Mouse (Mus musculus) retina, postnatal 7 days (tissue): ENCODE results near the gene Ccdc142.

Experiments
- DNase-seq: peaks from one replicate; pipeline ENCODE4 v3.0.0-alpha.2; 2012; ENCODE audit warnings: low read depth, low spot score

The Ccdc142 gene

GRCm38 (mm10) chr6:83084477-83084876 is 16.9 kb upstream of the Ccdc142 start:
- DNase-seq: no peak

DNA sequence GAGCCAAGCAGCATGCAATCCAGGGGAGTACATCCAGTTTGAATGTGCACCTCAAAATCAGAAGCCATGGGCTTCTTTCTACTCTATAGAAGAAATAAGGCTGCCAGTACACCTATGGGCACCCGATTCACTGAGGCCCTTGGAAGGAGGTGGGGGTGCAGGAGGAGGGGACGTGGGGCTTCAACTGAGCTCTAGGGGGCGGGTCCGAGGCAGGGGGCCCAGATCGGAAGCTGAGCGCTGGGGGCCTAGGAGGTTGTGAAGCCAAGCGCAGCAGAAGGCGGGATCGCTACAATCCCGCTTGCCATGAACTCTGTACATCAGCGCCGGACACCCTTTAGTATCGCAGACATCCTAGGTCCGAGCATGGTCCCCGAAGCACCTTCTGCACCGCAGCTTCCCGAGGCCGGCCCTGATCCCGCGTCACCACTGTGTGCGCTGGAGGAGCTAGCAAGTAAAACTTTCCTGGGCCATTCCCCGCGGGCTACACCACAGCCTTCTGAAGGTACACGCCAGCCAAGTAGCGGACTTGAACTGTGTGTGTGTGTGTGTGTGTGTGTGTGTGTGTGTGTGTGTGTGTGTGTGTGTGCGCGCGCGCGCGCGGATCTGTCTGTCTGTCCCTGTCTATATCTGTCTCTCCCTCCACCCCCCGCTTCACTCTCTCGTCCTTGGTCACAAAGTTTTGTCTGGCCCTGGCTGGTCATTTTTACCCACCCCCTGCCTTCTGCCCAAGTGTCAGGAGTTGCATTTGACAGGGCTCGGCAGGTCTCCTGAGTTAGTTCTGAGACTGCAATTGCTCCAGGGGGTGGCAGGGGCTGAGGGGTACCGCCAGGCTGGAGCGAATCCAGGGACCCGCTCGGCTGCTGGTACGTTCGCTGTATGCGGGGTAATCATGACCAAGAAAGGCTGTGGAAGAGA is 15.0 kb upstream of the Ccdc142 start, which contains the start of gene Lbx2:
Lbx2 (plus strand) TSS at position 247 of the 915 bp plus-strand sequence.
- DNase-seq: no peak

DNA sequence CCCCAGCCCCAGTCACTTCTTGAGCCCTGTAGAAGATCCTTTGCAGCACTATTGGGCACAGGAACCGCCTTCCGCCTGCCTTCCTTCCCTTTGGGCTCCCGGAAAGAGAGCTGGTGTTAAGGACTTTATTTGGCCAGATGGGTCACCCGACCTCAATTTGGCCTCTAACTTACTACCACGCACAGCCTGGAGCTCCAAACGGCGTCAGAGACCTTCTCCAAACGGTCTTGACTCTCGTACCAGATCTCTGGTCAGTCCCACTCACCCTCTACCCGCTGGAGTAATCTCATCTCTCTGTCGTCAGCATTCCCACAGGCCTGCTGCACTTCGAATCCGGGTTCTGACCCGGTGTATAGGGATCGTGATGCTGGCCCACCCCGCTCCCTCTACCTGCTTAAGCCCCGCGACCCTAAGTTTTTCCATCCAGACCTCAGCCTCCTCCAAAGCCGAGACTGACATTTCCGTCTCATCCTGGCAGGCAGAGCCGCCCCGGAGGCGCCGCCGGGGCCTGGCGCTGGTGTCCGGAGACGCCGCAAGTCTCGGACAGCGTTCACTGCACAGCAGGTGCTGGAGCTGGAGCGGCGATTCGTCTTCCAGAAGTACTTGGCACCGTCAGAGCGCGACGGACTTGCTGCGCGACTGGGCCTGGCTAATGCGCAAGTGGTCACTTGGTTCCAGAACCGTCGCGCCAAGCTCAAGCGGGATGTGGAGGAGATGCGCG is 14.0 kb upstream of the Ccdc142 start:
- DNase-seq: no peak

- no peak for DNase-seq
These were observed 13.5 kb upstream of the Ccdc142 start for GRCm38 (mm10) chr6:83087926-83088260.

- DNase-seq: no peak
These were observed 8.8 kb upstream of the Ccdc142 start for GRCm38 (mm10) chr6:83092416-83093127.

- no peak for DNase-seq
These were observed 5.4 kb upstream of the Ccdc142 start for GRCm38 (mm10) chr6:83095968-83096367.

DNA sequence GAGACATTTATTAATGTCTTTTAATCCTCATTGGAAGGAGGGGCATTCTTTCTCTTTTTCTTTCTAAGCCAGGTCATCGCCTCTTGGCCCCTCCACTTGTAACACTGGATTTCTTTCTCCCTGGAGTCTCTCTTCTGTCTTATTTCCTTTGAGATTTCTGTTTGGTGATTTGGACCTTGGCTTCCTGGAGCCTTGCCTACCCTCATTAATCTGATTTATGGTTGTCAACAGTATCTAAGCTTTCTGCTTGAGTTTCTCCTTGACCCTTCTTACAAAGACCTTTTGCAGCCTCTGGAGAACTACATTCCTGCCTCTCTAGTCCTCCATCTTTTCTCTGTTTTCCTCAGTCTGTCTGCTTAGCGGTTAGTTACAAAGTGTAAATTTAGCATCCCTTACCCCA is 3.0 kb upstream of the Ccdc142 start:
- no peak for DNase-seq

DNA sequence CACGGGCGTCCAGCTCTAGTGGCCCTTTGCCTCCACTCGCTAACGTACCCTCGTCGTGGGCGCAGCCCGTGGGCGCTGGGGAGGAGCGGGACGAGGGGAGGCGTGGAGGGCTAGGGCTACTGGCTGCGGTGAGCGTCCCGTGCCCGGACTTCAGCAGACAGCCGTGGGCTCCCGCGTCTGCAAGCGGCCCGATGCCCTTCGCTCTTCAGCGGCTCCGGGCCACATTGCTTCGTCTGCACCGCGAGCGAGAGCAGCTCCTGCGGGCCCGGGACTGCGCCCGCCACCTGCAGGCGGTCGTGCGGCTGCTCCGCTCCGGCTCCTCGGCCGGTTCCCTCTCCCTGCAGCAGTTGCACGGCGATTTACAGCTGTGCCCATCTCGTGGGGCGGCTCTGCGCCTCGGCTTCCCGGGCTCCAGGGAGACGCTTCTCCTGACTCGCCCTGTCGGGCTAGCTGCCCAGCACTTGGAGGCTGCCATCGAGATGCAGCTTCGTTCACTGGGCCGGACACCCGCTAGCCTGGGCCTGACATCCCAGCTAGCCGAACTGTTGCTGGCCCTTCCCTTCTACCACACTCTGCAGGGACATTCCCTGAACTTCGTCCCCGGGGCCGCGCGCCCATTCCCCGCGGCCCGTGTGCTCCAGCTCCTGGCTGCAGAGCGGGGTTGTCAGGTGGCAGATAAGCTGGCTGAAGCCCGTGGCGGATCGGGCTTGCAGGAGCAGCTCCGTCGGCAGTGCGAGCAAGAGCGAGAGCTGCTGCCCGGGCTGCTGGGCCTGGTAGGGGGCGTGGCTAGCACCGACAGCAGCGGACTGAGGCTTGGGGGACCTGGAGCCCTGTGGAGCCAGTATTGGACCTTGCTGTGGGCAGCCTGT is 521 bp downstream of the Ccdc142 start:
- DNase-seq: peak; percentile 52

GRCm38 (mm10) chr6:83103130-83103650 is 1.8 kb downstream of the Ccdc142 start:
- no peak for DNase-seq

- no peak for DNase-seq
These were observed 2.8 kb downstream of the Ccdc142 start for GRCm38 (mm10) chr6:83104158-83104557.

DNA sequence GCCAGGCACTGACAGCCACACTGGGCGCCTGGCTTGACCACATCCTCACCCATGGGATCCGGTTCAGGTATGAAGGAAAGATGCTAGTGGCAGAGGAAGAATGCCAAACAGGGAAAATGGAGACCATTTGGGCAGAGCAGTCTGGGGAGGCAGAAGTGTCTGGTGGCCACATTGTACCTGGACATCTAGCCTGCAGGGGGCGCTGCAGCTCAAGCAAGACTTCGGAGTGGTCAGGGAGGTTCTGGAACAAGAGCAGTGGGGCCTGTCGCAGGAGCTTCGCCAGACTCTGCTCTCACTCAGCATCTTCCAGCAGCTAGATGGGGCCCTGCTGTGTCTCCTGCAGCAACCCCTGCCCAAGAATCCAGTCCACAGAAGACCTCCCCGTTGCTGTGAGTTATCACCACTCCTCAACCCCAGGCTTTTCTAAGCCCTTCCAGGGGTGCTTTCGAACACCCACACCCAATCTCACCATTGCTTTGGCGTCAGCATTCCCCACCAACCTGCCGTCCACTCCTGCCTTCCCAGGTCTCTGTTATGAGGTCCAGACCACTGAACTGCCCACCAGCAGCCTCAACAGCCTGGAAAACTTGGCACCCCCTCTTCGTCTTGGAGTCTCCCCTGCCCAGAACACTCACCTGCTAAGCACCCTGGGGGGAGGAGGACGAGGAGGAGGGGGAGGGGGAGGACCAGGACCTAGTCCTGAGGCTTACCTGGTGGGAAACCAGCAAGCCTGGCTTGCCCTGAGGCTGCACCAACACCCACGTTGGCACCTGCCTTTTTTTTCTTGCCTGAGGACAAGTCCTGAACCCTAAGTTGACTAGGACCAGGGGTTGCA is 6.4 kb downstream of the Ccdc142 start:
- DNase-seq: peak; percentile 48

GRCm38 (mm10) chr6:83108762-83109668 is 7.6 kb downstream of the Ccdc142 start, which contains the start of gene Mrpl53:
Gene Mrpl53, plus strand, starts transcription at chr6:83109040.
- peak; percentile 70 for DNase-seq

- no peak for DNase-seq
These were observed 10.2 kb downstream of the Ccdc142 start for GRCm38 (mm10) chr6:83111510-83112136.

GRCm38 (mm10) chr6:83115011-83115671 is 13.7 kb downstream of the Ccdc142 start, which contains the start of gene Mogs:
Gene Mogs, plus strand, starts transcription at chr6:83115496.
- peak; percentile 85 for DNase-seq

GRCm38 (mm10) chr6:83115682-83116372 is 14.4 kb downstream of the Ccdc142 start:
- no peak for DNase-seq

DNA sequence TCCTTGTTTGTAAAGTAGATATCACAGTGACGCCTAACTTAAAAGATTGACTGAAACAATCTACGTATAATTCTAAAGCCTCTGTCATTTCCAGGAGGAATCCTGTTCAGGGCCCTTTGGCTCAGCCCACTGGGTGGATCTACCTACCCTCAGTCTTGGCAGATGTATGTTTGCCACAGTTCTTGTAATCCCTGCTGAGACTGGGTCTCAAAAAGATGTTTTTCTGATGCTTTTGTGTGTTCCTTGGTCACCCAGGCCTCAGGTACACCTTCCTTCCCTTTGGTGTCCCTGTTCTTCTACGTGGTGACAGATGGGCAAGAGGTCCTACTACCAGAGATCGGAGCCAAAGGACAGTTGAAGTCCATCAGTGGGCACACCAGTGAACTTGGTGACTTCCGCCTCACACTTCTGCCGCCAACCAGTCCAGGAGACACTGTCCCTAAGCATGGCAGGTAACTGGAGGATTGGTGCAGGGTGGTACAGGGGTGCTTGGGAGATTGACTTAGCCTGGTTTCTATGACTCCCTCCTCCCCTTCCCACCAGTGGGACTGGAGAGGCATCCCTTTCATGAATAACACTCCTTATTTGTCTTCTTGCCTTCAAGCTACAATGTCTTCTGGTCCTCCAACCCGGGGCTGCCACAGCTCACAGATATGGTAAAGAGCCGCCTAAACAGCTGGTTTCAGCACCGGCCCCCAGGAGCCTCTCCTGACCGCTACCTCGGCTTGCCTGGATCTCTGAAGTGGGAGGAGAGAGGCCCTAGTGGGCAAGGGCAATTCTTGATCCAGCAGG is 15.2 kb downstream of the Ccdc142 start:
- DNase-seq: no peak

DNA sequence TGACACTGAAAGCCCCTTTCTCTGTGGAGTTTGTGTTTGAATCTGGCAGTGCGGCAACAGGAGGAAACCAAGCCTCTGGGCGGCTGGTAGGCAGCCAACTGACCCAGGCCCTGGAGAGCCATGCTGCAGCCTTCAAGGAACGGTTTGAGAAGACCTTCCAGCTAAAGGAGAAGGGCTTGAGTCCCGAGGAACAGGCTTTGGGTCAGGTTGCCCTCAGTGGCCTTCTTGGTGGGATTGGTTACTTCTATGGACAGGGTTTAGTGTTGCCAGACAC is 15.7 kb downstream of the Ccdc142 start:
- DNase-seq: no peak
